Mouse (Mus musculus) midbrain, embryonic 11.5 days (tissue): ENCODE results near the gene Nkapl. TPM values are rescaled to one million over a fixed set of nuclear protein-coding genes. Genes with fewer than 3 reads are reported as not detected.
"Not testable (repeated sequence)": the region's sequence is repeated elsewhere in the genome, so short reads cannot be mapped to it uniquely, and the experiment has no call there.

Source experiments
- ATAC-seq: fragments of 200-750 bp; cut with Nextera tagmentation; 2 replicates; pipeline ENCODE4 v1.8.0; 2017; ENCODE audit warnings: moderate TSS enrichment, moderate library complexity; ENCODE audit not compliant: low FRiP score
- DNase-seq: peaks from one replicate; pipeline ENCODE4 v3.0.0; 2015; ENCODE audit warnings: low spot score; ENCODE audit errors: missing footprints
- H3K27ac ChIP-seq: fragments of 300-500 bp; sonication (generic); 2 replicates; pipeline ENCODE4 v1.5.1; 2014; ENCODE audit warnings: low read depth, low read length
- H3K27me3 ChIP-seq: fragments of 300-500 bp; sonication (generic); 2 replicates; pipeline ENCODE4 v1.6.1; 2014; ENCODE audit warnings: mild to moderate bottlenecking, low read length, moderate library complexity, mixed read lengths; ENCODE audit not compliant: control insufficient read depth, insufficient read depth
- H3K36me3 ChIP-seq: fragments of 300-500 bp; sonication (generic); 2 replicates; pipeline ENCODE4 v1.6.1; 2014; ENCODE audit warnings: mild to moderate bottlenecking, low read length, moderate library complexity, mixed read lengths; ENCODE audit not compliant: control insufficient read depth, insufficient read depth
- H3K4me1 ChIP-seq: fragments of 300-500 bp; sonication (generic); 2 replicates; pipeline ENCODE4 v1.6.1; 2014; ENCODE audit warnings: low read length; ENCODE audit not compliant: control insufficient read depth, insufficient read depth
- H3K4me2 ChIP-seq: fragments of 300-500 bp; sonication (generic); 2 replicates; pipeline ENCODE4 v1.6.1; 2014; ENCODE audit warnings: mild to moderate bottlenecking, moderate library complexity
- H3K4me3 ChIP-seq: fragments of 300-500 bp; sonication (generic); 2 replicates; pipeline ENCODE4 v1.5.1; 2014; ENCODE audit warnings: low read depth, low read length
- H3K9ac ChIP-seq: fragments of 300-500 bp; sonication (generic); 2 replicates; pipeline ENCODE4 v1.6.1; 2014; ENCODE audit warnings: low read length
- H3K9me3 ChIP-seq: fragments of 300-500 bp; sonication (generic); 2 replicates; pipeline ENCODE4 v1.6.1; 2016; ENCODE audit warnings: low read length; ENCODE audit not compliant: control insufficient read depth
- WGBS: fragments of 180-500 bp; shearing (Covaris S2); extraction: QIAGEN DNeasy Blood & Tissue Kit; methylation state at CpG from one replicate; pipeline ENCODE4 v1.1.7; 2014; 5-methylcytosine and 5-hydroxymethylcytosine counted together
- polyA plus RNA-seq: library from polyadenylated mRNA; unstranded; fragments of >200 nt; fragmentation: Nextera tagmentation; extraction: Ambion mirVana; gene quantifications from 2 replicates; pipeline ENCODE4 v1.2.1, GENCODE M21; 2014

Gene Nkapl
- polyA plus RNA-seq, 1 experiment from 2014 or later, result 2.7 TPM

GRCm38 (mm10) chr13:21472427-21472826, 4.1 kb upstream of the Nkapl start:
- Histone ChIP-seq H3K4me1 (0 out of 2 replicates have a peak, but pooled peaks cover 2% of the 10 kb centered on the region), H3K27ac (no peak overlapping the region), H3K27me3 (no peaks in the 10 kb centered on the region; the same call in 1 of the 2 replicates), H3K9ac (no peak overlapping the region; the same call in 1 of the 2 replicates), H3K4me2 (no peak overlapping the region), H3K4me3 (no peak overlapping the region), H3K9me3 (no peaks in the 10 kb centered on the region), H3K36me3 (no peaks in the 10 kb centered on the region)
- ATAC-seq, result no peak
- no peak for DNase-seq
- WGBS, result 26% methylated on average over 4 of the region's 4 CpGs

- Histone ChIP-seq H3K27ac (no peak overlapping the region), H3K9me3 (no peaks in the 10 kb centered on the region), H3K36me3 (no peaks in the 10 kb centered on the region), H3K4me1 (0 out of 2 replicates have a peak, but pooled peaks cover 2% of the 10 kb centered on the region), H3K27me3 (no peaks in the 10 kb centered on the region; the same call in 1 of the 2 replicates), H3K4me3 (no peak overlapping the region), H3K4me2 (peak overlapping the region; percentile 67; the same call in 1 of the 2 replicates), H3K9ac (no peak overlapping the region)
- DNase-seq (peak; percentile 84), ATAC-seq (no peak)
- WGBS, result 17% methylated on average over 9 of the region's 9 CpGs
Measured at GRCm38 (mm10) chr13:21469097-21469496, 788 bp upstream of the Nkapl start.

GRCm38 (mm10) chr13:21467336-21467735, 973 bp downstream of the Nkapl start:
- Histone ChIP-seq H3K9me3 (peaks cover 2% of the 10 kb centered on the region; the same call in 1 of the 2 replicates), H3K9ac (no peak overlapping the region), H3K27me3 (no peaks in the 10 kb centered on the region; the same call in 1 of the 2 replicates), H3K27ac (no peak overlapping the region), H3K4me1 (0 out of 2 replicates have a peak, but pooled peaks cover 2% of the 10 kb centered on the region), H3K36me3 (no peaks in the 10 kb centered on the region), H3K4me2 (no peak overlapping the region), H3K4me3 (no peak overlapping the region)
- no peak for DNase-seq
- WGBS, result 82% methylated on average over 10 of the region's 10 CpGs
- ATAC-seq, result no peak

GRCm38 (mm10) chr13:21462516-21462915, 5.8 kb downstream of the Nkapl start:
- H3K36me3 ChIP-seq, H3K27me3 ChIP-seq, H3K4me2 ChIP-seq, H3K27ac ChIP-seq, DNase-seq, H3K9me3 ChIP-seq, H3K9ac ChIP-seq, ATAC-seq, H3K4me3 ChIP-seq, H3K4me1 ChIP-seq: not testable (repeated sequence)
- 54% methylated on average over 9 of the region's 9 CpGs for WGBS

- Histone ChIP-seq H3K4me2 (no peak overlapping the region), H3K9me3 (no peaks in the 10 kb centered on the region), H3K9ac (no peak overlapping the region), H3K4me3 (no peak overlapping the region), H3K36me3 (no peaks in the 10 kb centered on the region), H3K27me3 (no peaks in the 10 kb centered on the region; the same call in 1 of the 2 replicates), H3K27ac (no peak overlapping the region), H3K4me1 (peaks cover 6% of the 10 kb centered on the region)
- WGBS, result 11% methylated on average over 4 of the region's 4 CpGs
- no peak for ATAC-seq
- peak; percentile 44 for DNase-seq
Measured at GRCm38 (mm10) chr13:21456347-21456746, 12.0 kb downstream of the Nkapl start.

- H3K27me3 ChIP-seq, result no peaks in the 10 kb centered on the region; the same call in 1 of the 2 replicates
- peaks cover 6% of the 10 kb centered on the region for H3K4me1 ChIP-seq
- ATAC-seq (no peak), DNase-seq (no peak)
- no peak overlapping the region; the same call in 1 of the 2 replicates for H3K4me2 ChIP-seq
- H3K9me3 ChIP-seq, result no peaks in the 10 kb centered on the region
- H3K27ac ChIP-seq, result no peak overlapping the region
- WGBS, result 80% methylated on average over 3 of the region's 3 CpGs
- H3K4me3 ChIP-seq, result no peak overlapping the region
- H3K36me3 ChIP-seq, result no peaks in the 10 kb centered on the region
- no peak overlapping the region for H3K9ac ChIP-seq
Measured at GRCm38 (mm10) chr13:21454133-21454532, 14.2 kb downstream of the Nkapl start.

GRCm38 (mm10) chr13:21453449-21453848, 14.9 kb downstream of the Nkapl start, which contains the start of gene Zscan26:
TSS of gene Zscan26 (minus strand) at chr13:21453730.
- Histone ChIP-seq H3K36me3 (no peaks in the 10 kb centered on the region), H3K9me3 (no peaks in the 10 kb centered on the region), H3K4me1 (peaks cover 6% of the 10 kb centered on the region), H3K4me3 (peak within 1 kb of the TSS; percentile 75), H3K27ac (no peak within 1 kb of the TSS; the same call in 1 of the 2 replicates), H3K27me3 (no peaks in the 10 kb centered on the region; the same call in 1 of the 2 replicates), H3K4me2 (peak within 1 kb of the TSS; percentile 78), H3K9ac (peak within 1 kb of the TSS; percentile 87)
- peak; percentile 98 for DNase-seq
- peak; percentile 94 for ATAC-seq
- under 1% methylated on average over 23 of the region's 23 CpGs for WGBS

GRCm38 (mm10) chr13:21453042-21453441, 15.3 kb downstream of the Nkapl start:
- 1% methylated on average over 13 of the region's 13 CpGs for WGBS
- Histone ChIP-seq H3K36me3 (no peaks in the 10 kb centered on the region), H3K4me2 (peak overlapping the region; percentile 78), H3K4me3 (peak overlapping the region; percentile 75), H3K9me3 (no peaks in the 10 kb centered on the region), H3K9ac (peak overlapping the region; percentile 87), H3K27me3 (no peaks in the 10 kb centered on the region; the same call in 1 of the 2 replicates), H3K27ac (no peak overlapping the region), H3K4me1 (peaks cover 6% of the 10 kb centered on the region)
- peak; percentile 49; the same call in 1 of the 2 replicates for ATAC-seq
- no peak for DNase-seq

- H3K27me3 ChIP-seq, result no peaks in the 10 kb centered on the region
- no peak for DNase-seq
- H3K4me2 ChIP-seq, result no peak overlapping the region
Measured at GRCm38 (mm10) chr13:21447856-21448614, 20.3 kb downstream of the Nkapl start.

More at GRCm38 (mm10) chr13:21447856-21448614, 20.3 kb downstream of the Nkapl start:
- 84% methylated on average over 16 of the region's 16 CpGs for WGBS
- ATAC-seq, result no peak
- peaks cover 6% of the 10 kb centered on the region for H3K4me1 ChIP-seq
- H3K9me3 ChIP-seq, result no peaks in the 10 kb centered on the region
- no peak overlapping the region for H3K27ac ChIP-seq
- no peak overlapping the region for H3K4me3 ChIP-seq
- H3K36me3 ChIP-seq, result peaks cover 5% of the 10 kb centered on the region
- no peak overlapping the region for H3K9ac ChIP-seq
